Mouse (Mus musculus) neural tube, embryonic 12.5 days (tissue): Measurements from ENCODE around the gene Krtcap2. TPM values are rescaled to one million over a fixed set of nuclear protein-coding genes. Genes with fewer than 3 reads are reported as not detected.

ENCODE experiments used
- ATAC-seq: fragments of 200-750 bp; cut with Nextera tagmentation; 2 replicates; pipeline ENCODE4 v1.8.0; 2017; ENCODE audit warnings: low read depth, mild to moderate bottlenecking, moderate TSS enrichment, moderate library complexity; ENCODE audit not compliant: low FRiP score
- H3K27ac ChIP-seq: fragments of 300-500 bp; sonication (generic); 2 replicates; pipeline ENCODE4 v1.5.1; 2016
- H3K27me3 ChIP-seq: fragments of 300-500 bp; sonication (generic); replicated peaks from 2 replicates; pipeline ENCODE4 v1.6.1; 2016; ENCODE audit warnings: mild to moderate bottlenecking
- H3K36me3 ChIP-seq: fragments of 300-500 bp; sonication (generic); 2 replicates; pipeline ENCODE4 v1.6.1; 2016; ENCODE audit warnings: mild to moderate bottlenecking
- H3K4me1 ChIP-seq: fragments of 300-500 bp; sonication (generic); 2 replicates; pipeline ENCODE4 v1.6.1; 2016
- H3K4me2 ChIP-seq: fragments of 300-500 bp; sonication (generic); replicated peaks from 2 replicates; pipeline ENCODE4 v1.6.1; 2016; ENCODE audit warnings: mild to moderate bottlenecking
- H3K4me3 ChIP-seq: fragments of 300-500 bp; sonication (generic); 2 replicates; pipeline ENCODE4 v1.5.1; 2016
- H3K9ac ChIP-seq: fragments of 300-500 bp; sonication (generic); 2 replicates; pipeline ENCODE4 v1.6.1; 2016; ENCODE audit warnings: mild to moderate bottlenecking
- H3K9me3 ChIP-seq: fragments of 300-500 bp; sonication (generic); 2 replicates; pipeline ENCODE4 v1.6.1; 2016; ENCODE audit warnings: mild to moderate bottlenecking
- WGBS: fragments of 180-500 bp; shearing (Covaris S2); methylation state at CpG from one replicate; pipeline ENCODE4 v1.1.7; 2016; 5-methylcytosine and 5-hydroxymethylcytosine counted together
- polyA plus RNA-seq: library from polyadenylated mRNA; unstranded; fragments of >200 nt; fragmentation: Nextera tagmentation; extraction: Ambion mirVana; gene quantifications from 2 replicates; pipeline ENCODE4 v1.2.1, GENCODE M21; 2016

Gene Krtcap2
- polyA plus RNA-seq, 1 experiment from 2014 or later: 232 TPM

GRCm38 (mm10) chr3:89238494-89238893 is 7.3 kb upstream of the Krtcap2 start:
- Histone ChIP-seq H3K27me3 (no peaks in the 10 kb centered on the region), H3K27ac (no peak overlapping the region), H3K4me3 (no peak overlapping the region), H3K4me1 (peaks cover 4% of the 10 kb centered on the region), H3K9me3 (no peaks in the 10 kb centered on the region), H3K4me2 (no peak overlapping the region), H3K36me3 (peaks cover 79% of the 10 kb centered on the region), H3K9ac (no peak overlapping the region)
- ATAC-seq: no peak
- WGBS: 80% methylated on average over 11 of the region's 12 CpGs

- peaks cover 31% of the 10 kb centered on the region for H3K4me1 ChIP-seq
- no peak overlapping the region for H3K4me2 ChIP-seq
- no peaks in the 10 kb centered on the region for H3K9me3 ChIP-seq
- peaks cover 43% of the 10 kb centered on the region for H3K36me3 ChIP-seq
- H3K27ac ChIP-seq: no peak overlapping the region
- no peak for ATAC-seq
- 77% methylated on average over 9 of the region's 9 CpGs for WGBS
- H3K9ac ChIP-seq: no peak overlapping the region
- H3K27me3 ChIP-seq: no peaks in the 10 kb centered on the region
- no peak overlapping the region for H3K4me3 ChIP-seq
Observed at GRCm38 (mm10) chr3:89242331-89242895, 3.4 kb upstream of the Krtcap2 start.

GRCm38 (mm10) chr3:89243609-89244008 is 2.2 kb upstream of the Krtcap2 start:
- Histone ChIP-seq H3K27ac (no peak overlapping the region), H3K9ac (peak overlapping the region; percentile 69)

GRCm38 (mm10) chr3:89244158-89244981 is 1.4 kb upstream of the Krtcap2 start:
- 15% methylated on average over 25 of the region's 25 CpGs for WGBS
- Histone ChIP-seq H3K9me3 (no peaks in the 10 kb centered on the region), H3K4me1 (peaks cover 37% of the 10 kb centered on the region), H3K4me2 (peak overlapping the region; percentile 83), H3K27me3 (no peaks in the 10 kb centered on the region), H3K9ac (peak overlapping the region; percentile 69), H3K4me3 (peak overlapping the region; percentile 49), H3K36me3 (peaks cover 31% of the 10 kb centered on the region), H3K27ac (peak overlapping the region; percentile 74)
- ATAC-seq: peak; percentile 35

More at GRCm38 (mm10) chr3:89243609-89244008, 2.2 kb upstream of the Krtcap2 start:
- ATAC-seq: no peak
- Histone ChIP-seq H3K4me1 (peaks cover 37% of the 10 kb centered on the region), H3K9me3 (no peaks in the 10 kb centered on the region), H3K4me3 (peak overlapping the region; percentile 49), H3K36me3 (peaks cover 31% of the 10 kb centered on the region), H3K27me3 (no peaks in the 10 kb centered on the region), H3K4me2 (peak overlapping the region; percentile 83)
- 16% methylated on average over 14 of the region's 14 CpGs for WGBS

GRCm38 (mm10) chr3:89244982-89245687 is 631 bp upstream of the Krtcap2 start:
- peak overlapping the region; percentile 69 for H3K9ac ChIP-seq
- H3K27ac ChIP-seq: peak overlapping the region; percentile 74
- peak; percentile 46 for ATAC-seq
- peak overlapping the region; percentile 83 for H3K4me2 ChIP-seq
- peaks cover 37% of the 10 kb centered on the region for H3K4me1 ChIP-seq
- H3K9me3 ChIP-seq: no peaks in the 10 kb centered on the region
- no peaks in the 10 kb centered on the region for H3K27me3 ChIP-seq
- under 1% methylated on average over 23 of the region's 26 CpGs for WGBS
- peak overlapping the region; percentile 49 for H3K4me3 ChIP-seq
- H3K36me3 ChIP-seq: peaks cover 31% of the 10 kb centered on the region

GRCm38 (mm10) chr3:89246261-89247100 is 715 bp downstream of the Krtcap2 start, which contains the start of gene Trim46:
Gene Trim46, minus strand, starts transcription at chr3:89246309.
- H3K4me2 ChIP-seq: peak within 1 kb of the TSS; percentile 83
- H3K27me3 ChIP-seq: no peaks in the 10 kb centered on the region; the same call in 1 of the 2 replicates
- no peaks in the 10 kb centered on the region for H3K9me3 ChIP-seq
- WGBS: under 1% methylated on average over 42 of the region's 42 CpGs
- peak within 1 kb of the TSS; percentile 66 for H3K4me3 ChIP-seq
- peak; percentile 57 for ATAC-seq
- H3K27ac ChIP-seq: peak within 1 kb of the TSS; percentile 74
- peak within 1 kb of the TSS; percentile 76 for H3K9ac ChIP-seq
- peaks cover 50% of the 10 kb centered on the region for H3K4me1 ChIP-seq
- H3K36me3 ChIP-seq: peaks cover 18% of the 10 kb centered on the region

GRCm38 (mm10) chr3:89247466-89247865 is 1.7 kb downstream of the Krtcap2 start:
- 86% methylated on average over 4 of the region's 4 CpGs for WGBS
- peaks cover 4% of the 10 kb centered on the region; the same call in 1 of the 2 replicates for H3K27me3 ChIP-seq
- H3K27ac ChIP-seq: no peak overlapping the region
- peak overlapping the region; percentile 66; the same call in 1 of the 2 replicates for H3K4me3 ChIP-seq
- H3K9ac ChIP-seq: 0 out of 2 replicates have a peak overlapping the region, but pooled peaks have one; percentile 76
- H3K36me3 ChIP-seq: peaks cover 9% of the 10 kb centered on the region; the same call in 1 of the 2 replicates
- peaks cover 53% of the 10 kb centered on the region for H3K4me1 ChIP-seq
- no peak for ATAC-seq
- peak overlapping the region; percentile 83 for H3K4me2 ChIP-seq
- no peaks in the 10 kb centered on the region for H3K9me3 ChIP-seq

- no peak for ATAC-seq
- peaks cover 33% of the 10 kb centered on the region for H3K4me1 ChIP-seq
- H3K4me2 ChIP-seq: peak overlapping the region; percentile 46; the same call in 1 of the 2 replicates
- no peak overlapping the region for H3K9ac ChIP-seq
- 20% methylated on average over 7 of the region's 7 CpGs for WGBS
- no peaks in the 10 kb centered on the region for H3K9me3 ChIP-seq
- peaks cover 4% of the 10 kb centered on the region; the same call in 1 of the 2 replicates for H3K27me3 ChIP-seq
- no peak overlapping the region for H3K4me3 ChIP-seq
- H3K36me3 ChIP-seq: peaks cover 9% of the 10 kb centered on the region; the same call in 1 of the 2 replicates
- H3K27ac ChIP-seq: no peak overlapping the region
Observed at GRCm38 (mm10) chr3:89250435-89251040, 4.8 kb downstream of the Krtcap2 start.

GRCm38 (mm10) chr3:89251365-89251895 is 5.7 kb downstream of the Krtcap2 start:
- Histone ChIP-seq H3K9ac (no peak overlapping the region), H3K27me3 (peaks cover 4% of the 10 kb centered on the region; the same call in 1 of the 2 replicates), H3K4me3 (no peak overlapping the region), H3K4me1 (peaks cover 27% of the 10 kb centered on the region), H3K36me3 (peaks cover 9% of the 10 kb centered on the region; the same call in 1 of the 2 replicates), H3K9me3 (no peaks in the 10 kb centered on the region), H3K27ac (no peak overlapping the region), H3K4me2 (peak overlapping the region; percentile 46)
- ATAC-seq: no peak
- WGBS: 4% methylated on average over 17 of the region's 17 CpGs

GRCm38 (mm10) chr3:89254994-89255393 is 9.2 kb downstream of the Krtcap2 start:
- peaks cover 16% of the 10 kb centered on the region for H3K4me1 ChIP-seq
- no peak overlapping the region for H3K27ac ChIP-seq
- no peak for ATAC-seq
- 97% methylated on average over 5 of the region's 5 CpGs for WGBS
- peaks cover 4% of the 10 kb centered on the region; the same call in 1 of the 2 replicates for H3K27me3 ChIP-seq
- no peaks in the 10 kb centered on the region for H3K9me3 ChIP-seq
- H3K4me2 ChIP-seq: no peak overlapping the region
- H3K9ac ChIP-seq: no peak overlapping the region
- H3K4me3 ChIP-seq: no peak overlapping the region
- H3K36me3 ChIP-seq: no peaks in the 10 kb centered on the region

- H3K36me3 ChIP-seq: no peaks in the 10 kb centered on the region
- no peak overlapping the region for H3K4me3 ChIP-seq
- peaks cover 4% of the 10 kb centered on the region; the same call in 1 of the 2 replicates for H3K27me3 ChIP-seq
- no peak overlapping the region for H3K4me2 ChIP-seq
- H3K9me3 ChIP-seq: no peaks in the 10 kb centered on the region
- H3K4me1 ChIP-seq: peaks cover 6% of the 10 kb centered on the region
- H3K27ac ChIP-seq: no peak overlapping the region
- no peak for ATAC-seq
- no peak overlapping the region for H3K9ac ChIP-seq
- WGBS: 78% methylated on average over 5 of the region's 5 CpGs
Observed at GRCm38 (mm10) chr3:89256177-89256576, 10.4 kb downstream of the Krtcap2 start.
